Mouse (Mus musculus): ENCODE measurements around the gene Shisa5. TPM values are rescaled to one million over a fixed set of nuclear protein-coding genes. Genes with fewer than 3 reads are reported as not detected.

Shisa5 gene
- polyA plus RNA-seq, 1 experiment from 2014 or later = 65.4 TPM

- ATAC-seq (ENCODE audit: insufficient number of reproducible peaks, insufficient read depth, low FRiP score, low TSS enrichment, low read depth) = no peak
- Histone ChIP-seq H3K9ac (no peak overlapping the region), H3K27ac (no peak overlapping the region), H3K9me3 (no peaks in the 10 kb centered on the region), H3K27me3 (no peaks in the 10 kb centered on the region), H3K4me2 (no peak overlapping the region), H3K4me3 (no peak overlapping the region), H3K4me1 (peaks cover 43% of the 10 kb centered on the region), H3K36me3 (peaks cover 68% of the 10 kb centered on the region)
- 93% methylated on average over 17 of the region's 17 CpGs for WGBS
Observed at GRCm38 (mm10) chr9:109056081-109056690, 17.8 kb downstream of the Shisa5 start.

GRCm38 (mm10) chr9:109056916-109057315, 18.6 kb downstream of the Shisa5 start:
- no peak for ATAC-seq (ENCODE audit: insufficient number of reproducible peaks, insufficient read depth, low FRiP score, low TSS enrichment, low read depth)
- WGBS = 90% methylated on average over 4 of the region's 4 CpGs
- H3K9me3 ChIP-seq = no peaks in the 10 kb centered on the region

GRCm38 (mm10) chr9:109057543-109057942, 19.2 kb downstream of the Shisa5 start:
- 94% methylated on average over 5 of the region's 5 CpGs for WGBS
- no peak overlapping the region; the same call in 1 of the 2 replicates for H3K4me2 ChIP-seq
- no peak overlapping the region for H3K4me3 ChIP-seq
- no peak for ATAC-seq (ENCODE audit: insufficient number of reproducible peaks, insufficient read depth, low FRiP score, low TSS enrichment, low read depth)
- H3K9me3 ChIP-seq = no peaks in the 10 kb centered on the region
- no peaks in the 10 kb centered on the region for H3K27me3 ChIP-seq
- no peak overlapping the region for H3K9ac ChIP-seq
- peaks cover 64% of the 10 kb centered on the region for H3K36me3 ChIP-seq
- H3K4me1 ChIP-seq = peaks cover 43% of the 10 kb centered on the region
- H3K27ac ChIP-seq = no peak overlapping the region

More at GRCm38 (mm10) chr9:109056916-109057315, 18.6 kb downstream of the Shisa5 start:
- peaks cover 43% of the 10 kb centered on the region for H3K4me1 ChIP-seq
- no peak overlapping the region for H3K27ac ChIP-seq
- no peaks in the 10 kb centered on the region for H3K27me3 ChIP-seq
- H3K4me2 ChIP-seq = no peak overlapping the region
- no peak overlapping the region for H3K4me3 ChIP-seq
- peaks cover 65% of the 10 kb centered on the region for H3K36me3 ChIP-seq
- no peak overlapping the region for H3K9ac ChIP-seq

- ATAC-seq (ENCODE audit: insufficient number of reproducible peaks, insufficient read depth, low FRiP score, low TSS enrichment, low read depth) = no peak
- Histone ChIP-seq H3K4me2 (peak overlapping the region; percentile 66), H3K27ac (peak overlapping the region; percentile 92), H3K9me3 (no peaks in the 10 kb centered on the region), H3K36me3 (peaks cover 63% of the 10 kb centered on the region), H3K4me1 (peaks cover 38% of the 10 kb centered on the region), H3K4me3 (no peak overlapping the region), H3K27me3 (no peaks in the 10 kb centered on the region), H3K9ac (peak overlapping the region; percentile 75)
- WGBS = 92% methylated on average over 19 of the region's 19 CpGs
Observed at GRCm38 (mm10) chr9:109058006-109058765, 19.8 kb downstream of the Shisa5 start.

GRCm38 (mm10) chr9:109059136-109059903, 21.0 kb downstream of the Shisa5 start, which contains the start of gene Trex1:
TSS of gene Trex1 (minus strand) at chr9:109059734.
- ATAC-seq (ENCODE audit: insufficient number of reproducible peaks, insufficient read depth, low FRiP score, low TSS enrichment, low read depth) = peak; percentile 74
- WGBS = 11% methylated on average over 15 of the region's 15 CpGs
- H3K36me3 ChIP-seq = peaks cover 73% of the 10 kb centered on the region
- H3K4me2 ChIP-seq = peak within 1 kb of the TSS; percentile 66
- H3K27me3 ChIP-seq = no peaks in the 10 kb centered on the region
- H3K9me3 ChIP-seq = no peaks in the 10 kb centered on the region
- peak within 1 kb of the TSS; percentile 75 for H3K9ac ChIP-seq
- peaks cover 34% of the 10 kb centered on the region for H3K4me1 ChIP-seq
- H3K27ac ChIP-seq = peak within 1 kb of the TSS; percentile 92
- H3K4me3 ChIP-seq = peak within 1 kb of the TSS; percentile 40

- H3K4me2 ChIP-seq = no peak overlapping the region
- H3K27ac ChIP-seq = peak overlapping the region; percentile 92; the same call in 1 of the 2 replicates
- no peaks in the 10 kb centered on the region for H3K27me3 ChIP-seq
- no peak for ATAC-seq (ENCODE audit: insufficient number of reproducible peaks, insufficient read depth, low FRiP score, low TSS enrichment, low read depth)
- peak overlapping the region; percentile 75; the same call in 1 of the 2 replicates for H3K9ac ChIP-seq
- H3K9me3 ChIP-seq = no peaks in the 10 kb centered on the region
- peaks cover 23% of the 10 kb centered on the region for H3K4me1 ChIP-seq
- 88% methylated on average over 16 of the region's 16 CpGs for WGBS
- H3K36me3 ChIP-seq = peaks cover 84% of the 10 kb centered on the region
- H3K4me3 ChIP-seq = no peak overlapping the region
Observed at GRCm38 (mm10) chr9:109060184-109060897, 22.0 kb downstream of the Shisa5 start.

GRCm38 (mm10) chr9:109060898-109061295, 22.5 kb downstream of the Shisa5 start:
- no peak for ATAC-seq (ENCODE audit: insufficient number of reproducible peaks, insufficient read depth, low FRiP score, low TSS enrichment, low read depth)

GRCm38 (mm10) chr9:109068095-109068735, 29.9 kb downstream of the Shisa5 start:
- ATAC-seq (ENCODE audit: insufficient number of reproducible peaks, insufficient read depth, low FRiP score, low TSS enrichment, low read depth) = no peak
- Histone ChIP-seq H3K27me3 (no peaks in the 10 kb centered on the region), H3K9ac (no peak overlapping the region), H3K4me1 (peaks cover 10% of the 10 kb centered on the region), H3K4me2 (no peak overlapping the region), H3K36me3 (peaks cover 84% of the 10 kb centered on the region), H3K9me3 (no peaks in the 10 kb centered on the region), H3K27ac (no peak overlapping the region), H3K4me3 (no peak overlapping the region)
- WGBS = 90% methylated on average over 3 of the region's 3 CpGs

More at GRCm38 (mm10) chr9:109060898-109061295, 22.5 kb downstream of the Shisa5 start:
- Histone ChIP-seq H3K27me3 (no peaks in the 10 kb centered on the region), H3K9ac (no peak overlapping the region), H3K4me1 (peaks cover 19% of the 10 kb centered on the region), H3K9me3 (no peaks in the 10 kb centered on the region), H3K36me3 (peaks cover 86% of the 10 kb centered on the region), H3K4me3 (no peak overlapping the region), H3K4me2 (no peak overlapping the region), H3K27ac (no peak overlapping the region)
- 81% methylated on average over 5 of the region's 5 CpGs for WGBS

- no peaks in the 10 kb centered on the region for H3K9me3 ChIP-seq
- peak; percentile 91 for ATAC-seq (ENCODE audit: insufficient number of reproducible peaks, insufficient read depth, low FRiP score, low TSS enrichment, low read depth)
- WGBS = under 1% methylated on average over 57 of the region's 57 CpGs
- H3K4me2 ChIP-seq = peak within 1 kb of the TSS; percentile 91
- H3K27ac ChIP-seq = peak within 1 kb of the TSS; percentile 80
- peaks cover 39% of the 10 kb centered on the region for H3K36me3 ChIP-seq
- peak within 1 kb of the TSS; percentile 89 for H3K4me3 ChIP-seq
- peak within 1 kb of the TSS; percentile 92 for H3K9ac ChIP-seq
- no peaks in the 10 kb centered on the region for H3K27me3 ChIP-seq
- H3K4me1 ChIP-seq = peaks cover 17% of the 10 kb centered on the region
Observed at GRCm38 (mm10) chr9:109073661-109074573, 35.6 kb downstream of the Shisa5 start, which contains the start of gene Atrip. TSS of gene Atrip (minus strand) at chr9:109074124.

GRCm38 (mm10) chr9:109080516-109080915, 42.2 kb downstream of the Shisa5 start:
- H3K4me3 ChIP-seq = no peak overlapping the region
- peak overlapping the region; percentile 86; the same call in 1 of the 2 replicates for H3K4me2 ChIP-seq
- H3K4me1 ChIP-seq = peaks cover 23% of the 10 kb centered on the region
- H3K9ac ChIP-seq = no peak overlapping the region
- ATAC-seq (ENCODE audit: insufficient number of reproducible peaks, insufficient read depth, low FRiP score, low TSS enrichment, low read depth) = no peak
- no peaks in the 10 kb centered on the region for H3K9me3 ChIP-seq
- H3K27me3 ChIP-seq = no peaks in the 10 kb centered on the region
- peaks cover 29% of the 10 kb centered on the region for H3K36me3 ChIP-seq
- WGBS = 94% methylated on average over 3 of the region's 3 CpGs
- no peak overlapping the region for H3K27ac ChIP-seq
